Mouse (Mus musculus) liver, embryonic 14.5 days (tissue): ENCODE measurements around the gene Padi4. TPM values are rescaled to one million over a fixed set of nuclear protein-coding genes. Genes with fewer than 3 reads are reported as not detected.
A peak's percentile ranks its signal among the peaks of the same experiment; 100 is the strongest.

ENCODE experiments used
- ATAC-seq: fragments of 200-750 bp; cut with Nextera tagmentation; 2 replicates; pipeline ENCODE4 v1.8.0; 2017; ENCODE audit warnings: moderate number of reproducible peaks, mild to moderate bottlenecking, moderate library complexity; ENCODE audit not compliant: insufficient read depth
- DNase-seq, 3 experiments: peaks; one replicate each; pipeline ENCODE4 v3.0.0-alpha.2; 2012 to 2013; ENCODE audit warnings: low read depth in 3 of 3, low spot score in 3 of 3
- H3K27ac ChIP-seq: fragments of 300-500 bp; sonication (generic); 2 replicates; pipeline ENCODE4 v1.5.1; 2014; ENCODE audit warnings: moderate library complexity, mild to moderate bottlenecking, control low read depth, inconsistent platforms
- H3K27me3 ChIP-seq: fragments of 300-500 bp; sonication (generic); 2 replicates; pipeline ENCODE4 v1.6.1; 2014; ENCODE audit warnings: mild to moderate bottlenecking, low read length, moderate library complexity; ENCODE audit not compliant: control insufficient read depth, insufficient read depth
- H3K36me3 ChIP-seq: fragments of 300-500 bp; sonication (generic); replicated peaks from 2 replicates; pipeline ENCODE4 v1.6.1; 2014; ENCODE audit warnings: low read depth; ENCODE audit not compliant: control insufficient read depth, insufficient read depth
- H3K4me1 ChIP-seq, 2 experiments: fragments of 200-500 bp in 1 of 2; fragments of 300-500 bp in 1 of 2; sonication (generic) in 1 of 2; replicated peaks; 2 replicates each; pipeline ENCODE4 v1.6.1; 2012 to 2014; ENCODE audit warnings: antibody characterized with exemption in 1 of 2, inconsistent platforms in 1 of 2, low read length in 1 of 2; ENCODE audit not compliant: control insufficient read depth in 2 of 2, insufficient read depth in 2 of 2
- H3K4me2 ChIP-seq: fragments of 300-500 bp; sonication (generic); 2 replicates; pipeline ENCODE4 v1.6.1; 2014; ENCODE audit warnings: low read depth, mild to moderate bottlenecking, control low read depth, moderate library complexity
- H3K4me3 ChIP-seq, 2 experiments: fragments of 200-500 bp in 1 of 2; fragments of 300-500 bp in 1 of 2; sonication (generic) in 1 of 2; 2 replicates each; pipeline ENCODE4 v1.5.1; 2012 to 2014; ENCODE audit warnings: low read depth in 2 of 2, low read length in 2 of 2, mild to moderate bottlenecking in 2 of 2, control low read depth in 1 of 2, inconsistent platforms in 1 of 2, moderate library complexity in 1 of 2; ENCODE audit not compliant: insufficient read depth in 1 of 2
- H3K9ac ChIP-seq: fragments of 300-500 bp; sonication (generic); replicated peaks from 2 replicates; pipeline ENCODE4 v1.6.1; 2014; ENCODE audit warnings: mild to moderate bottlenecking, control low read depth, moderate library complexity
- H3K9me3 ChIP-seq: fragments of 300-500 bp; sonication (generic); 2 replicates; pipeline ENCODE4 v1.6.1; 2016; ENCODE audit warnings: low read length, mixed read lengths; ENCODE audit not compliant: control insufficient read depth
- CTCF ChIP-seq: IDR thresholded peaks from 2 replicates; pipeline ENCODE4 v1.5.1; 2016; ENCODE audit warnings: antibody characterized with exemption, low read depth, control low read depth
- EP300 ChIP-seq: IDR thresholded peaks from 2 replicates; pipeline ENCODE4 v1.6.1; 2016; ENCODE audit warnings: antibody characterized with exemption, low read depth
- WGBS: fragments of 180-500 bp; shearing (Covaris S2); extraction: QIAGEN DNeasy Blood & Tissue Kit; methylation state at CpG from one replicate; pipeline ENCODE4 v1.1.7; 2014; ENCODE audit not compliant: insufficient replicate concordance; 5-methylcytosine and 5-hydroxymethylcytosine counted together
- polyA plus RNA-seq, 2 experiments: library from polyadenylated mRNA; depleted of rRNA in 1 of 2; stranded (reverse) in 1 of 2; unstranded in 1 of 2; fragments of >200 nt; fragmentation: Nextera tagmentation in 1 of 2; extraction: Ambion mirVana in 1 of 2; gene quantifications; 2 replicates each; pipeline versions ENCODE4 v1.2.1 to v1.2.3; 2012 to 2014

The Padi4 gene
- polyA plus RNA-seq, 2 experiments = 0.34 to 0.58 TPM

DNA sequence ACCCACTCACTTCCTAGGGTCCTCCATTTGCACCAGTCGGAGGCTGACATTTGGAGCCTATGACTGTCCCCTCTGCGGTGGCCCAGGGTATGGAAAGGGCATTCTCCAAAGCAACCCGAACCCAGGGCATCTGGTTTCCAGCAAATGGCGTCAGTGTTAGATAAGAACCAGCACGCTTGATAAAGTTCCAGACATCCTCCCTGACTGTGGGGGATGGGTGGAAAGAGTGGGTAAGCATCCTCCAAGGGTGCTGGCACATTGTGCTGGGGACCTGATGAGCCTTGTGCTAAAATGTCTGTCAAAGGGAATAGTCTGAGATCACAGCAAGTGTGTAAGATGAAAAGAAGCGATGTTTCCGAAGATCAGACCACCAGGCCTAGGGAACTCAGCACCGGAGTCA, 38.2 kb upstream of the Padi4 start:
- no peak for DNase-seq
- ATAC-seq = no peak
- Histone ChIP-seq H3K4me1 (peaks cover 29 to 46% of the 10 kb centered on the region in 2 experiments), H3K27me3 (no peaks in the 10 kb centered on the region), H3K4me2 (peak overlapping the region; percentile 36), H3K9ac (no peak overlapping the region), H3K4me3 (no peak overlapping the region), H3K9me3 (no peaks in the 10 kb centered on the region), H3K36me3 (no peaks in the 10 kb centered on the region), H3K27ac (no peak overlapping the region)
- TF ChIP-seq CTCF (no peak), EP300 (no peak)
- 23% methylated on average over 8 of the region's 8 CpGs for WGBS

DNA sequence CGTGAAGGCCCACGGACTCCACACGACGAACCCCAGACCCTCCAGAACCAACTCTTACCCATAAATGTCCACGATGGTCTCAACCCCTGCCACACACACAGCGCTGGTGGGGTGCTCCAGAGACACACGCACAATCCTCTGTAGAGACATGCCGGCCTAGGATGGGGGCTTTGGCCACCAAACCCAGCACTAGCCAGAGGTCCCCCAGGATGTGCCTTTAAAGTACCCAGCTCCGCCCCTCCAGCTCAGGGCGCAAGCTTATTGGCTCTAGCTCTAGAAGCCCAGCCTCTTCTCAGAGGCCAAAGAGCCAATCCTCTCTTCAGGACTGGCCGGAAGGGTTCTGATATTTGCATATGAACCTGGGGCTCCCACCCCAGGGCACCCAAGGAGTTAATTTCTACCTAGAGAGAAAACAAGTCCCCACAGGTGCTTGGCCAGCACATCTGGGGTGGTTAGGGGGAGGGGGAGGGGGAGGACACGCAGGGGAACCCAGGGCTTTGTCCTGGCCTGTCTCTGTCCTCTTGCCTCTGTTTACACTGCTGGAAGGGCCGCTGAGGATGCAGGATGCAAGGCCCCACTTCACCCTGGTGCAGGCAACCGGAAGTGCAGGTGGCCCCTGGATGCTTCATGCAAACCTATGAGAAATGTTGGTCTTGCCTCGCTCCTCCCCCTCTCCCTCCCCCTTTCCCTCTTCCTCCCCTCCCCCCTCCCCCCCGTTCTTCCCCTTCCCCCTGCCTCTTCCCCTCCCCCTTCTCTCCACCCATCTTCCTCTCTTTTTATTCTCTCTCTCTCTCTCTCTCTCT, 36.6 kb upstream of the Padi4 start, which contains the start of gene Padi3:
TSS of gene Padi3 (minus strand) at position 191 of the 803 bp plus-strand sequence.
- H3K4me2 ChIP-seq = no peak within 1 kb of the TSS
- H3K27ac ChIP-seq = no peak within 1 kb of the TSS
- no peaks in the 10 kb centered on the region for H3K36me3 ChIP-seq
- WGBS = 60% methylated on average over 16 of the region's 16 CpGs
- H3K9ac ChIP-seq = no peak within 1 kb of the TSS
- H3K27me3 ChIP-seq = no peaks in the 10 kb centered on the region
- DNase-seq (no peak), ATAC-seq (peak; percentile 36; the same call in 1 of the 2 replicates)
- H3K9me3 ChIP-seq = no peaks in the 10 kb centered on the region
- TF ChIP-seq EP300 (no peak), CTCF (0 out of 2 replicates have a peak, but pooled peaks have one; percentile 10)
- H3K4me1 ChIP-seq = peaks cover 18 to 32% of the 10 kb centered on the region in 2 experiments
- H3K4me3 ChIP-seq = no peak within 1 kb of the TSS

DNA sequence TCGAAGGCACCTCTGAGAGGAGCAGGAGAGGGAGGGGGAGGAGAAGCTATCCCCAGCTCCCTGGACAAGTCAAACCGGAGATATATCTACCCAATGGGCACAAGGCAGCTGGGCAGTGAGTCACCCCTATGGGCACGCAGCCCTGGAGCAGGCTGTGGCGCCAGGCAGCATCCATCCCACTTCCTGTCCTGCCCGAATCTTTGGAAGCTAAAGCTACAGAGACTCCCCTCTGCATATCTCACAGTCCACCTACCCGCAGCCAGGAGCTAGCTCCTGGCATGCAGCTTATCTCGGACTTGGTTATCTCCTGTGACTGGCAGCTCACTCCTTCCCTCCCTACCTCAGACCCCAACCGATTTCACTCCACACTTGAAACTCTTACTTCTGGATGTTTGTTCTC, 35.1 kb upstream of the Padi4 start:
- ATAC-seq (no peak), DNase-seq (no peak)
- WGBS = 11% methylated on average over 8 of the region's 8 CpGs
- Histone ChIP-seq H3K36me3 (no peaks in the 10 kb centered on the region), H3K27me3 (no peaks in the 10 kb centered on the region), H3K9ac (no peak overlapping the region), H3K4me1 (peaks cover 12 to 25% of the 10 kb centered on the region in 2 experiments), H3K4me2 (no peak overlapping the region), H3K27ac (no peak overlapping the region), H3K9me3 (no peaks in the 10 kb centered on the region), H3K4me3 (no peak overlapping the region)
- no peak for TF ChIP-seq EP300
- no peak for TF ChIP-seq CTCF

DNA sequence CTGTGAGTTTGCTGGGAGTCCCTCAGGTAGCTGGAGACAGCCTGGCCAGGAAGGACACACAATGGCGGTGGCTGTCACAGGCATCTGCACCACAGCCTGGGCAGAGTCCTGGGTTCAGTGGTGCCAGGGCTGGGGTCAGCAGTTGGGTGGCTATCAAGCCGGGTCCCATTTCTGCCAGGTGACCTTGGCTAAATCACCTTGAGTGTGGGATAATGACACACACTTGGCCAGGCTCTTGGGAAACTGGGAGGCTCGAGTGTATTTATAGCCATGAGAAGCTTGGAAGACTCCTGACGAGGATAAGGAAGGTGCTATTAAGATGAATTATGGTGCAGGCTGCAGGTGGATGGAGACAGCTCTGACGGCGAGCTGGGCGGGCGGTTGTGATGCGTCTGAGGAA, 30.6 kb upstream of the Padi4 start:
- Histone ChIP-seq H3K9me3 (no peaks in the 10 kb centered on the region), H3K9ac (no peak overlapping the region), H3K4me3 (no peak overlapping the region), H3K4me1 (0 out of 4 replicates have a peak, but pooled peaks cover 0 to 5% of the 10 kb centered on the region in 2 experiments), H3K27me3 (no peaks in the 10 kb centered on the region), H3K27ac (no peak overlapping the region), H3K36me3 (no peaks in the 10 kb centered on the region), H3K4me2 (no peak overlapping the region)
- DNase-seq (no peak), ATAC-seq (no peak)
- TF ChIP-seq EP300 = no peak
- TF ChIP-seq CTCF = no peak
- whole genome bisulfite sequencing = 71% methylated on average over 9 of the region's 9 CpGs

DNA sequence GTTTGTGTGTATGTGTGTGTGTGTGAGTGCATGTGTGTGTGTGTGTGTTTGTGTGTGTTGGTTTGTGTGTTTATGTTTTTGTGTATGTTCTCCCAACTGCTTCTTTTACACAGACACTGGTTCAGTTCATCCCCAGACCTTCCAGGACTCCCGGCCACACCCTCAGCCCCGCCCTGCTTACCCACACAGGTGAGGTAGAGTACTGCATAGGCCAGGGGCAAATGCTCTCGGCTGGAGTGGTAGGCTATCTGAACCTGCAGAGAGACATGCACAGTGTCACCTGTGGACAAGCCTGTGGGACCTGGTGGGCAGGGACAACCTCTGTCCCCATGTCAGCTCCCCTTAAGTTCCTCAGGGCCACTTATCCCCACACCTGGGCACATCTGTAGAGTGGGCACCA, 27.3 kb upstream of the Padi4 start:
- Histone ChIP-seq H3K27me3 (no peaks in the 10 kb centered on the region), H3K4me3 (no peak overlapping the region), H3K9ac (no peak overlapping the region), H3K4me1 (no peaks in the 10 kb centered on the region), H3K9me3 (no peaks in the 10 kb centered on the region), H3K27ac (no peak overlapping the region), H3K36me3 (no peaks in the 10 kb centered on the region), H3K4me2 (no peak overlapping the region)
- no peak for ATAC-seq
- 46% methylated on average over 3 of the region's 3 CpGs for WGBS
- DNase-seq = no peak
- TF ChIP-seq EP300 (no peak), CTCF (no peak)
